14 mouse cellular contexts compared by ENCODE assay signal in genomic region chr7:133437866-133438265, GRCm38 (mm10).
A peak's percentile ranks its signal among the peaks of the same experiment; 100 is the strongest.
DNase-seq lines count a peak whose midpoint lies in the region; ATAC-seq and TF ChIP-seq lines count a peak whose summit lies in the region.
"Had no signal": no experiment of that assay in that cellular context is flagged by ENCODE, and none has a peak within 500 bp of the region (broad histone marks: within the 10 kb centered on the region; RNA-seq: fewer than 3 reads in every experiment).

No protein-coding gene starts in this region.

- H3K4me3 ChIP-seq in kidney, embryonic 15.5 days (replicated peaks): no peak overlapping the region
- H3K4me3 ChIP-seq in embryonic facial prominence, embryonic 12.5 days: no peak overlapping the region
- H3K4me3 ChIP-seq in hindbrain, embryonic 14.5 days (replicated peaks; ENCODE audit: low read length): no peak overlapping the region
- no peak overlapping the region for H3K4me3 ChIP-seq in lung, postnatal 0 days (ENCODE audit: low read depth, low read length)
- H3K4me3 ChIP-seq: heart, embryonic 15.5 days; neural tube, embryonic 12.5 days had no signal

- H3K36me3 ChIP-seq in kidney, embryonic 15.5 days: no peaks in the 10 kb centered on the region
- no peaks in the 10 kb centered on the region for H3K36me3 ChIP-seq in embryonic facial prominence, embryonic 12.5 days
- H3K36me3 ChIP-seq in hindbrain, embryonic 14.5 days (replicated peaks; ENCODE audit: control insufficient read depth, insufficient read depth): no peaks in the 10 kb centered on the region
- H3K36me3 ChIP-seq in lung, postnatal 0 days (ENCODE audit: insufficient read depth, low read length): no peaks in the 10 kb centered on the region
- H3K36me3 ChIP-seq: heart, embryonic 15.5 days; neural tube, embryonic 12.5 days had no signal

- no peak overlapping the region for H3K9ac ChIP-seq in kidney, embryonic 15.5 days
- H3K9ac ChIP-seq in embryonic facial prominence, embryonic 12.5 days: no peak overlapping the region
- no peak overlapping the region for H3K9ac ChIP-seq in hindbrain, embryonic 14.5 days
- H3K9ac ChIP-seq in lung, postnatal 0 days (replicated peaks; ENCODE audit: low read depth): no peak overlapping the region
- H3K9ac ChIP-seq: heart, embryonic 15.5 days; neural tube, embryonic 12.5 days had no signal

- no peak for DNase-seq in kidney, adult 8-10 months
- DNase-seq in hindbrain, embryonic 14.5 days (ENCODE audit: low spot score): peak; percentile 44
- DNase-seq in left cerebral cortex, postnatal 14 days (ENCODE audit: low spot score in 2 of 2): no peak
- DNase-seq in retina, postnatal 1 day: no peak
- DNase-seq in lung, postnatal 0 days (ENCODE audit: low spot score): no peak
- DNase-seq in retina, embryonic 14.5 days (ENCODE audit: low spot score): no peak
- DNase-seq: adrenal gland, postnatal 25 days; cerebellum, adult 18-20 months; gastrocnemius, postnatal 25 days; left cerebral cortex, postnatal 4 days had no signal

- H3K4me1 ChIP-seq in kidney, embryonic 15.5 days: peaks cover 33% of the 10 kb centered on the region
- peaks cover 32% of the 10 kb centered on the region for H3K4me1 ChIP-seq in embryonic facial prominence, embryonic 12.5 days
- H3K4me1 ChIP-seq in hindbrain, embryonic 14.5 days (replicated peaks; ENCODE audit: control insufficient read depth, insufficient read depth, low read length): peaks cover 12% of the 10 kb centered on the region
- no peaks in the 10 kb centered on the region for H3K4me1 ChIP-seq in lung, postnatal 0 days (ENCODE audit: insufficient read depth, low read depth, low read length)
- H3K4me1 ChIP-seq: heart, embryonic 15.5 days had no signal

- peak overlapping the region; percentile 20; the same call in 1 of the 2 replicates for H3K27ac ChIP-seq in kidney, embryonic 15.5 days
- H3K27ac ChIP-seq in embryonic facial prominence, embryonic 12.5 days: 0 out of 2 replicates have a peak overlapping the region, but pooled peaks have one; percentile 36
- H3K27ac ChIP-seq in hindbrain, embryonic 14.5 days: 0 out of 2 replicates have a peak overlapping the region, but pooled peaks have one; percentile 12
- no peak overlapping the region for H3K27ac ChIP-seq in lung, postnatal 0 days (ENCODE audit: low read length)
- H3K27ac ChIP-seq: heart, embryonic 15.5 days; neural tube, embryonic 12.5 days had no signal

- no peak overlapping the region for H3K4me2 ChIP-seq in kidney, embryonic 15.5 days
- H3K4me2 ChIP-seq in embryonic facial prominence, embryonic 12.5 days (replicated peaks): no peak overlapping the region
- no peak overlapping the region for H3K4me2 ChIP-seq in hindbrain, embryonic 14.5 days (replicated peaks)
- no peak overlapping the region for H3K4me2 ChIP-seq in lung, postnatal 0 days (replicated peaks; ENCODE audit: low read depth, low read length)
- H3K4me2 ChIP-seq: heart, embryonic 15.5 days; neural tube, embryonic 12.5 days had no signal

- TF ChIP-seq EP300 in lung, postnatal 0 days (IDR thresholded peaks at IDR 0.05): no peak

- ATAC-seq in kidney, embryonic 15.5 days (replicated peaks; ENCODE audit: low FRiP score): no peak
- no peak for ATAC-seq in embryonic facial prominence, embryonic 12.5 days (ENCODE audit: insufficient number of reproducible peaks, insufficient read depth, low FRiP score, low TSS enrichment)
- ATAC-seq in hindbrain, embryonic 14.5 days (ENCODE audit: low FRiP score): no peak
- ATAC-seq in lung, postnatal 0 days: no peak

- intact Hi-C loops in left cerebral cortex, postnatal 14 days (cut with DNase I): no loop called here

- 37% methylated on average over 7 of the region's 7 CpGs for WGBS in kidney, embryonic 15.5 days
- 9% methylated on average over 7 of the region's 7 CpGs for WGBS in embryonic facial prominence, embryonic 12.5 days
- 14% methylated on average over 7 of the region's 7 CpGs for WGBS in hindbrain, embryonic 14.5 days
- 44% methylated on average over 7 of the region's 7 CpGs for WGBS in lung, postnatal 0 days

- no peaks in the 10 kb centered on the region for H3K27me3 ChIP-seq in kidney, embryonic 15.5 days
- H3K27me3 ChIP-seq in embryonic facial prominence, embryonic 12.5 days: no peaks in the 10 kb centered on the region
- no peaks in the 10 kb centered on the region for H3K27me3 ChIP-seq in hindbrain, embryonic 14.5 days (ENCODE audit: control insufficient read depth, insufficient read depth, low read length)
- H3K27me3 ChIP-seq in lung, postnatal 0 days (replicated peaks; ENCODE audit: insufficient read depth, low read length): no peaks in the 10 kb centered on the region
- H3K27me3 ChIP-seq: heart, embryonic 15.5 days; neural tube, embryonic 12.5 days had no signal

- no peak for TF ChIP-seq CTCF in lung, postnatal 0 days (IDR thresholded peaks at IDR 0.05)

- H3K9me3 ChIP-seq in kidney, embryonic 15.5 days (replicated peaks): no peaks in the 10 kb centered on the region
- no peaks in the 10 kb centered on the region for H3K9me3 ChIP-seq in embryonic facial prominence, embryonic 12.5 days
- 0 out of 2 replicates have a peak, but pooled peaks cover 2% of the 10 kb centered on the region for H3K9me3 ChIP-seq in hindbrain, embryonic 14.5 days (ENCODE audit: control insufficient read depth, low read length)
- no peaks in the 10 kb centered on the region for H3K9me3 ChIP-seq in lung, postnatal 0 days (ENCODE audit: low read length)
- H3K9me3 ChIP-seq: heart, embryonic 15.5 days; neural tube, embryonic 12.5 days had no signal
